Mouse (Mus musculus) liver, embryonic 12.5 days (tissue): Measurements from ENCODE around the gene Bnip3. TPM values are rescaled to one million over a fixed set of nuclear protein-coding genes. Genes with fewer than 3 reads are reported as not detected.

Experiments used
- polyA plus RNA-seq: library from polyadenylated mRNA; unstranded; fragments of >200 nt; fragmentation: Nextera tagmentation; extraction: Ambion mirVana; gene quantifications from 2 replicates; pipeline ENCODE4 v1.2.1, GENCODE M21; 2016

Gene Bnip3
- polyA plus RNA-seq, 1 experiment from 2014 or later = 81.8 TPM

Other genes starting within 250 kb of the Bnip3 start
- gene Ppp2r2d, start 63.4 kb downstream of the Bnip3 start, polyA plus RNA-seq = 24.9 and 26.9 TPM in 2 replicates
- gene Mapk1ip1, start 63.2 kb downstream of the Bnip3 start, polyA plus RNA-seq = 3.7 and 4.3 TPM in 2 replicates
- 0.05 TPM in 2 replicates for gene Jakmip3, start 31.2 kb upstream of the Bnip3 start, polyA plus RNA-seq
- 0.86 and 1.2 TPM in 2 replicates for gene Dpysl4, start 176.5 kb upstream of the Bnip3 start, polyA plus RNA-seq